Mouse (Mus musculus): ENCODE measurements at regions not wholly inside any gene's neighbourhood (a gene's known extent, or its start where the extent isn't known, plus 50 kb on each side); places are given as distances from the start of the nearest gene placed in this dataset.

- no peak for DNase-seq
Measured at GRCm38 (mm10) chr15:28823526-28823925, 620.0 kb downstream of the Dnah5 start.

GRCm38 (mm10) chr15:28834831-28835230 lies 631.3 kb downstream of the Dnah5 start:
- DNase-seq, result peak; percentile 3

DNA sequence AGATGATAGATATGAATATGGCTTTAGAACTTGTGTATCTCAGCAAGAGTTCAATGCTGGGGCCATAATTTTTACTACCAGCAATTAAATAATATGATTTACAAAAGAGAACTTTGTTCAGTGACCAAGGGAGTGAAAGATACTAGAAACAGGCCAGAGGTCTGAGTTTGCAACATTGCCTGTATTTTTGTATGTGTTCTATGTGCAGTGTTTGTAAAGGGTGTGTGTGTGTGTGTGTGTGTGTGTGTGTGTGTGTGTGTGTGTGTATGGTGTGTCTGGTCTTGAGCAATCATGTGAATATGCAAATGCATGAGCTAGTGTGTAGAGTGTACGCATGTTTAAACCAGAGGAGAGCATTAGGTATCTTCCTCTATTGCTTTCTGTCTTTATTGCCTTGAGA lies 636.8 kb downstream of the Dnah5 start:
- no peak for DNase-seq

- no peak for DNase-seq
Measured at GRCm38 (mm10) chr15:28856419-28856818, 652.9 kb downstream of the Dnah5 start.

DNA sequence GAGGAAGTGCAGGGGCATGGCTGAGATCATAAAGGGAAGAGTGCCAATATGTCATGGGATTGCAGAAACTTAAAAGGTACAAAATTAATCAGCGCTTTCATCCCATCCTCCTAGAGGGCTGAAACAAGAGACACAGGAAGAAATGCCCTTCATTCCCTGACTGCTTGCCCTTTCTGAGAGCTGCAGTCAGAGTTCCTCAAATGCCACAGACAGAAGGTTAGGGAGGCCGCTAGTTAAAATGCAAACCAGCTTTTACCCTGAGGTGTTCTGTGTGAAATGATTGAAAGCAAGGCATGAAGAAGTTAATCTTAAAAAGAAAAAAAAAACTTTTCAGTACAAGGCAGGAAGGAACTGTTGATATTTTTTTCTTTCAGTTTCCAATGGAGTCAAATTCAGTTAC lies 654.6 kb downstream of the Dnah5 start:
- DNase-seq, result no peak

DNA sequence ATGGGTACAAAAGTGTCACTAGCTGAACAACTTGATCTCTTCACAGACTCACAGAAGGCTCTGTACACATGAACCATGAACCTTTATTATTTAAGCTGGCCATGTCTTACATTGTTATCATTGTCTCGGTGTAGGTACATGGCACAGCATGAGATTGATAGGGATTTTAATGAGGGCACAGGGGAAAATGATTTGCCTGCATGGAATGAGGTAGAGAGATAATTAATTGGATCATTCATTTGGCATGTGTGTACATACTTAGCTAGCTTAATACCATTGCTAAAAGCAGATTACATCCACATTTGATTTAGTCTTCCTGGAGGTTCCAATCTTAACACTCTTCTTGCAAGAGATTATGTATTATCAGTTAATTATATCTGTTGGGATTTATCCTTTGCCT lies 660.5 kb downstream of the Dnah5 start:
- no peak for DNase-seq

- DNase-seq, result no peak
Measured at GRCm38 (mm10) chr15:28864913-28865312, 661.4 kb downstream of the Dnah5 start.

DNA sequence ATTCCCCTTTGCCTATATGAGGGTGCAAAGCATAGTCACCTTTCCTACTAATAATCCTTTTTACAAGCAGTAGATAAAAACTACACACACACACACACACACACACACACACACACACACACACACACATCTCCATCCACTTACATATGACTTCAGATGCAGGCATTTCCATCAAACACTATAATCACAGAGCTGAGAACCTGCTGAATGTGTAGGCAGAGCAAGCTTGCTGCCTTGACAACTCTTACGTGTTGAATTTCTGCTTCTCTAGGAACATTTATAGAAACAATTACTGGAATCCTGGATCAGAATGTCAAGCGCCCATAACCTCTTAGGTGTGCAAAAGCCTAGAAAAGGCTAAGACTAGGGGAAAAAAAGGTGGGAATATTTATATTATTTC lies 669.4 kb downstream of the Dnah5 start:
- no peak for DNase-seq

- no peak for DNase-seq
Measured at GRCm38 (mm10) chr15:28896248-28896808, 692.8 kb downstream of the Dnah5 start.

GRCm38 (mm10) chr15:28922437-28922836 lies 718.9 kb downstream of the Dnah5 start:
- no peak for DNase-seq

DNA sequence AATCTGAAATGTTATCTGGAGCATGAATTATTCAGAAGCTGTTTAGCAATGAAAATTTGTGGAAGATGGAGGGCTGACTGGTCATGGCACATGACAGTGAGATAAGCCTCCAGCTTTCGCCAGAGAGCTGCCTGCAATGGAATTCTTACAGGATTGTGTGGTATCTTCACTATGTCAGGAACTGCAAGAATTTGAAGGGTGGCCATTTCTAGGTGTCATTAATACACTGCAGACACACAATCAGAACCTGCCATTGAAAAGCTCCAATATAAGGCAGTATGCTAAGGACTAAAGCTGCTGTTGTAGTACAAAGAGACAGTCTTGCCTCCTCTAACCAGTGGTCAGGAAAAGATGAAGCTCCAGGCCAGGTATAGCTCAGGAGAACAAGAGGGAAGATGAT lies 744.7 kb downstream of the Dnah5 start:
- DNase-seq, result no peak

Data from adrenal gland, postnatal 25 days (tissue).